Mouse (Mus musculus) testis, postnatal 10 days (tissue): ENCODE data around the gene Stat2.

Source experiments
- DNase-seq: peaks from one replicate; pipeline ENCODE4 v3.0.0; 2021; ENCODE audit warnings: low spot score

Gene Stat2

DNA sequence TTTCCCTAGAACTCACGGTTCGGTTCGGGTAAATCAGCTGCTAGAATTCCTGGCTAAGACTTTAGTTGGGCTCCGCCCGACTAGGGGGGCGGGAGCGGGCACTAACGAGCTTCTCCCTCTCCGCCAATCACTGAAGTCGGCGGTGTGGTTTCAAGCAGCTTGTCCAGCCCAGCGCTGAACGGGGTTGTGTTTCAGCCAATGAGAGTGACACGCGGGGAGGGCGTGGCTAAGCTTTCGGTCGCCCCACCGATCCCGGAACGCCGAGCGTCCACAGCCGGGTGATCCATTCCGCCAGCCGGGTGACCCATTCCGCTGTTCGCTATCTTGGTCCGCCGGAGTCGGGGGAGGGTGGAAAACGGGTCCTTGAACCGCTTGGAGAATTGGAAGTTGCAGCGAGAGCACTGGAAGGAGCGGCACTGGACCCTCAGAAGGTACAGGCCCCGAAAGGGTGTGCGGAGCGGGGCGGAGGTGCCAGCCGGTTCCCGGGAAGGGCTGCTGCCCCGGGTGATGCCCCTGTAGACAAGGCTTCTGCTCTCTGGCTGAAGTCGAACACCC is at the start of gene Stat2:
Gene Stat2, plus strand, starts transcription at position 273 of the 555 bp plus-strand sequence.
- peak; percentile 96 for DNase-seq

DNA sequence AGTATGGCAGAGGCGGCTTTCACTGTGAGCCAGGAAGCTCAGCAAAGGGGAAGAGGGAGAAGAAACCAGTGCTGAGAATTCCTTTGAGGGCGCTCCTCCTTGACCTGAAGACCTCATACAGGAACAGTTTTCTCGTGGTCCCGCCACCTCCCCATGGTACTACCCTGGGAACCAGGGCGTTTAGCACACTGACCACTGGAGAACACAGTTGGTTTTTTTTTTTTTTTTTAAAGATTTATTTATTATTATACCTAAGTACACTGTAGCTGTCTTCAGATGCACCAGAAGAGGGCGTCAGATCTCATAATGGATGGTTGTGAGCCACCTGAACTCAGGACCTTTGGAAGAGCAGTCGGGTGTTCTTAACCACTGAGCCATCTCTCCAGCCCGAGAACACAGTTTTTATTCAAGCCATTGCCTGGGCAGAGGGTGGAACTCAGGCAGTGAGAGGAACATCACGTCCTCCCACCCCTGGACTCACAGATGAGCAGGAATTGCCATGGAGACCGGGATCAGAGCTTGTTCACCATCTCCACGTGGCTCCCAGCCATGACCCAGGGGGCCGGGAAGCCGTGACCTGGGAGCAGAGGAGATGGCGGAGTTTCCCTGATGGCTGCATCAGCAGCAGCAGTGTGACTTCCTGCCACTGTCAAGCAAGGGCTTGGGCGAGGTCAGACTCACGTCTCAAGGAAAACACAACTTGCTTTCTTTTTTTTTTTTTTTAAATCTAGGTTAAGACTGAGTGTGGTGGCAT is 48.6 kb upstream of the Stat2 start:
- DNase-seq, result no peak

DNA sequence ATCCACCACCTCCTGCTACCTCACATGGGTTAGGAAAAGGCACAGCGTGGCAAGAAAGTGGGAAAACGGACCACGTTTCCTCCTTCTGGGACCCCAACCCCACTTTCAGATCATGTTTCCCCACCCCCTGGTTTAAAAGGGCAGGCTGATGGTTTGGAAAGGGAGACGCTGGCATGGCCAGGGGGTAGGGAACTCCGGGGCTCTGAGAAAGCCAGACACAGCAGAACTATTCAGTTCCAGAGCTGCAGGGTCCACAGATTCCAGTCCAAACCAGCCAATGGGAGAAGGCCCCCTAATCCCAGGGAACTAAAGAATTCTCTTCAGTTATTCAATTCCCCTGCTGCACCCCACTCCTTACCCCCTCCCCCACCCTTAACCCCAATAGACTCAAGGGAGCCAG is 45.3 kb upstream of the Stat2 start:
- DNase-seq, result no peak

DNA sequence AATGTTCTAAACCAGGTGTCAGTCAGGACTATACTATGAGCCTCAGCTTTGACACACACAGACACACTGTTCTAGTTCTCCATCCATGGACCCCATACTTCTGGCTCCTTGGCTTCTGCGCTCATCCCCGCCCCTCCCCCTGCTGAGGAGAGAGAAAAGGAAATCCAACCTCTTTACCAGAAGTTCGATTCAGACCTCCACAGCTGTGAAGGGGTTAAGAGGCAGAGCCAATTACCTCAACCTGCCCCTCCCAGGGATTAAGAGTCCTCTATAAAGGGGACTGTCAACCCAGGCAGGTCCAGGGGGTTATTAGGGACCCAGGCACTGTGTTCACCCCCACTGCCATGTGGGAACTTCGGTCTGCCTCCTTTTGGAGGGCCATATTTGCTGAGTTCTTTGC is 44.8 kb upstream of the Stat2 start, which contains the start of gene Mip:
Gene Mip, plus strand, starts transcription at position 301 of the 400 bp plus-strand sequence.
- no peak for DNase-seq

DNA sequence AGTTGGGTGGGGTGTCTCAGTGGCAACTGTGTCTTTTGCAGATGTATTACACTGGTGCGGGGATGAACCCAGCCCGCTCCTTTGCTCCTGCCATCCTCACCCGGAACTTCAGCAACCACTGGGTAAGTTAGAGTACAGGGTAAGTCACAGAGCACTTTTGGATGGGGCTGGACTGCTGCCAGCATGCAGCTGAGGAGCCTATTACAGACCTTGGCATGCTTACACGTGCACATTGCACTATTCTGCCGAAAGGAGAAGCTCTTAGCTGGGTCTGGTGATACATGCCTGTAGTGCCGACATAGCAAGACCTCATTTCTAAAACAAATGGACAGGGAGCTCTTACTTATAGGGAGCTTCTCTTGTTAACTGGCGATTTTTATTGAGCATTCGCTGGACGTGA is 42.8 kb upstream of the Stat2 start:
- no peak for DNase-seq

DNA sequence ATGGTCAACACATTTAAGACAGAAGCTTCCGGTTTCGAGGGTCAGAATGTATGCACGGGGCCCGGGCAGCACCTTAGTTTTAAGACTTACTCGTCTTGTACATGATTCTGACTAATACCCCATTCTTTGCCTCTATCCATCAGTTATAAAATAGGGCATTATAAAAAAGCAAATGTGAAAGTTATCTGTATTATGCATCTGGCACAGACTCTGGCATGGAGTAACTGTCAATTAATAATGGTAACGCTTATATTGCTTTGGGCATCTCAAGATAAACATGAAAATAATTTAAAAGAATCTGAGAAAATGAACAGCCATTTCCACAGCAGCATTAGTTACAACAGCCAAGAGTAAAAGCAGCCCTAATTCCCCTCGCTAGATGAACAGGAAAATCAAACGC is 42.4 kb upstream of the Stat2 start:
- no peak for DNase-seq

DNA sequence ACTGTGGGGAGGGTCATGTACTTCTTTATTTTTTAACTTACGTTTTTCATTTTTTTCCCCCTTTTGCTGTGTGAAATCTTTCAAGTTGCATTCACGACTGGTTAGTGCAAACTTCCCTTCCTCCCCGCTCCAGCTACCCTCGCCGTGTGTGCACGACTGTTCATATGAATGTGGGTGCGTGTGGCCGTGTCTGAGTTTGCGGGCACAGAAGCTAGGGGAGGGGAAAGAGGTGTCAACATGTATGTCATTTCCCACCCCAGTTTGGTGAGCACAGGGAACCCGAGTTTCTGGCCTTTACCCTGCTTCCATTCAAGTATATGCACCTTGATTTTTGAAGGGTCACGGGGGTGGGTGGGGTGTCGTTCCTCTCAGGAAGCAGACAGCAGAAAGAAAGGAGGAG is 39.8 kb upstream of the Stat2 start:
- no peak for DNase-seq

DNA sequence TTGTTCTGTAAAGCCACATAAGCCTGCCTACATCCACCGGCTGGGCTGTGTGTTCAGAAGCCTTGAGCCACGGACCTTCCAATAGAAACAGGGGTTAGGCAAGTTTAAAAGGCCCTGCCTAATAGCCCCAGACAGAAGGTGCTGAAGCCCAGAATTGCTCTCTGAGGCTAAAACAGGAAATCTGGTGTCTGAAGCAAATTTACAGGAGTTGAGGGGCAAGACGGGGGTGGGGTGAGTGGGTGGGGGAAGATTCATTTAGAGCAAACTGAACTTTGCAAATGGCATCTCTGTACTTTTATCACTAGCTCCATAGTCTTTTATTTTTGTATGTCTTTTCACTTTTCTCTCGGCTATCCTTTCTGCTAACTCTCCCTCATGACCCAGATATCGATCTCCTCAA is 39.2 kb upstream of the Stat2 start:
- DNase-seq, result no peak

DNA sequence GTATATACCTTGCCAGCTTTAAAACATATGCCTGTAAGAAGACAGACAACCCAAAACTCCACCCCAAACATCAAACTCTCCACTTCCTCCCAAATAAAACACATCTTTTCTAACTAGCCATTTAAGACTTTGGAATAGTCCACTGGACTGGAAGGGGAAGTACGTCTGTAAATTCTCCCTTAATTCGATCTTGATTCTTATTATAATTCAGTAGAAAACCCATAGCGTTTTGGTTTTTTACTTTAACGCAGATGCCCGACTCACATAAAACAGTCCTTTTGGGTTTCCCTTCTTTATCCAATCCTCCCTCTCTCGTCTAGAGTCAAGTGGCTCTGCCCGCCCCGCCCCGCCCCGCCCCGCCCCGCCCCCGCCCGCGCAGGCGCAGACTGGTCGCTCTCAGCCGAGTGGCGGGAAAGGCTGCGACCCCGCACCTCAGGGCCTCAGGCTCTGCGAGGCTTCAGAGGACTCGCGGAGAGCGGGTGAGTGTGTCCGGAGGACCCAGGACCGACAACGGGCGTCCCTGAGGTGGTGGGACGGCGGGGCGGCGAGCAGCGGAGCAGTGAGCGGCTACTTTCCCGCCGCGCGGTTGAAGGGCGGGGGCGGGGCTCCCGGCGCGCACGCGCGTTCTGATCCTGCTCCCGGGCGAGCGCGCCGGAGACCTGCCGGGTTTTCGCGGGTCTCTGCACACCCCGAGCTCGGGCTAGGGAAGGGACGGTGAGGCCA is 38.5 kb upstream of the Stat2 start, which contains the start of gene Timeless:
Gene Timeless, plus strand, starts transcription at position 369 of the 723 bp plus-strand sequence.
- peak; percentile 93 for DNase-seq

DNA sequence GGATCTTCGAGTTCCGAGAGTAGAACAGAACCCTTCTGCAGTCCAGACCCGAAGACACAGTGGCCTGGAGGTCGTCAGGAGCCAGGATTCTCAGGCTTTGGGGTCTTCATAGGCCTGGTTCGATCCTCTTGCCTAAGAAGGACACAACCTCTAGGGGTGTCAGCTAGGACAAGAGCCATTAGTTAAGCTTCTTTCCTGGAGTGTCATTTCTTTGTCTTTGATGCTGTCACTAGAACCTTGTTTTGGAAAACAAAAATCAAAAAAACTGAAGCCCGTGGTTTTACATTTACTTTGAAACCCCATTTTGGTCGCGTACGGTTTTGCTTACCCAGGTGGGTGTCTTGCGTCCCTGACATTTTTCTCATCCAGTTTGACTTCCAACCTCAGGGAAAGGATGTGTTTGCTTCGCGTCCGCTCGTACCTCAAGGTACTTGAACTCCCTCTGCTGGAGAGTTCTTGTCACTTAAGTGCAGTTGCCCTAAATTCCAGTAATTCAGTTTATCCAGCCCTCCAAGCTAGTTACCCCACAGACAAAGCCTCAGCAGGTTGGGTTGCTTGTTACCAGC is 37.9 kb upstream of the Stat2 start:
- peak; percentile 46 for DNase-seq

DNA sequence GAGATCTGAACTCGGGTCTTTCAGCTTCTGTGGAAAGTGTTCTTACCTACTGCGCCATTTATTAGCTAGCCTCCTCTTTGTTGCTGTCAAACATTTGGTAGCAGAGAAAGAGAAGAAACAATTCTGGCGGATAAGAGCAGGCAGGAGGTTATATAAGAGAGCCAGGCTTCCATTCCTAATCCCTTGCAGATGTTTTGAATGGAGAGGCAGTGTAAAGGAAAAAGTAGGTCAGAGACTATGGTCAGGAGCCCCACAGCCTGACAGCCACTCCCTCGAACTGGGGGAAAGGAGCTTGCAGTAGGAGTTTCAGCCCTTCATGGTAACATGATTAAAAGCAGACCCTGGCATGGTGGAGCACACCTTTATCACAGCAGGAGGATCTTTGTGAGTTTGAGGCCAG is 34.0 kb upstream of the Stat2 start:
- no peak for DNase-seq

DNA sequence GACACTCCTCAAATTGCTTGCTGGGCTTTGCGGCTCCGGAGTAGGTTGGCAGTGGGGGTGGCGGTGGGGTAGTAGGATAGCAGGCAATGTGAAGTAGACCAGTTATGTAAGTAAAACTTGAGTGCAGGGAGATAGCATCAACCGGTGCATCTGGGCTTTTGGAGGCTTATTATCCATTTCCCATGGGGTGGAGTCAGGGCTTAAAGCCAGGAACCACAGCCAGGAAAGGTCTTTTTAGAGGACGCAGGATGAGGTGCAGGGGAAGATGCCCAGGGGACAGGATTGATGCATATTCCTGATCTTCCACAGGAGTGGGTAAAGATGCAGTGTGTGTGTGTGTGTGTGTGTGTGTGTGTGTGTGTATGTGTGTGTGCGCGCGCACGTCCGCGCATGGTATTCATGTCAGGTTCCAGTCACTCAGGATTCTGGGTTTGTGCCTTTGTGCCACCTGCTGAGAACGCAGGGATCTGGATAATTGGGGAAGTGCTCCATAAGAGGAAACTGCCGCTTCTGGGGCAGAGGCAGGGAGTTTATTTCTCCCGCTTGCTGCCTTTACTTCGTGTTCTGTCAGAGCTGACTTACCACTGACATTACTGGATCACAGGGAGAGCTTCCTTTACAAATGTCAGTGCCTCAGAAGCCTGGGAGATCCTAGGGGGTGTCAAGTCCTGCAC is 32.4 kb upstream of the Stat2 start:
- DNase-seq, result no peak

DNA sequence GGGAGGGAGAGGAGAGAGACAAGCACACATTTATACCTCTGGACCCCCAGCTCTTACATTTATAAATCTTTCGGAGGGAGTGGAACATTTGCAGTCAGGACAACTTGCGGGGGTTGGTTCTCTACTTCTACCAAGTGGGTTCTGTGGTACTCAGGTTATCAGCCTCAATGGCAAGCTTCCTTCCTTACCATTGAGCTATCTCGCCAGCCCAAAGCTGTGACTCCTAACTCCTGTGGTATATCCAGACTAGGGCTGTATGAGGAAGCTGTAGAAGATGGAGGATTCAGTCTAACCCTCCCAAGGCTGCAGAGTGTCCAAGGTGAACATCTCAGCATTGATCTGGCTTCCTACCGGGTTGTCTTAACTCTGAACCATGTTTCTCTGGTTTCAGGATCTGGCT is 31.2 kb upstream of the Stat2 start:
- no peak for DNase-seq

DNA sequence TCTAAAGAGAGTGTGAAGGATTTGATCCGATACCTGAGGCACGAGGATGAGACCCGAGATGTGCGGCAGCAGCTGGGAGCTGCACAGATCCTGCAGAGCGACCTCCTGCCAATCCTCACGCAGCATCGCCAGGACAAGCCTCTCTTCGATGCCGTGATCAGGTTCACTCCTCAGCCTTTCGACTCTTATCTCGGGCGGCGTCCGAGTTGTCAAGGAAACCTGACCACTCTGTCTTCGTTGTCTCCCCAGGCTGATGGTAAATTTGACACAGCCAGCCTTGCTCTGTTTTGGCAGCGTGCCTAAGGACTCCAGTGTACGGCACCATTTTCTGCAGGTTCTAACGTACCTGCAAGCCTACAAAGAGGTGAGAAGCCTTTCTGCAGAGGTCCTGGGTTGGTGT is 30.2 kb upstream of the Stat2 start:
- DNase-seq, result no peak

DNA sequence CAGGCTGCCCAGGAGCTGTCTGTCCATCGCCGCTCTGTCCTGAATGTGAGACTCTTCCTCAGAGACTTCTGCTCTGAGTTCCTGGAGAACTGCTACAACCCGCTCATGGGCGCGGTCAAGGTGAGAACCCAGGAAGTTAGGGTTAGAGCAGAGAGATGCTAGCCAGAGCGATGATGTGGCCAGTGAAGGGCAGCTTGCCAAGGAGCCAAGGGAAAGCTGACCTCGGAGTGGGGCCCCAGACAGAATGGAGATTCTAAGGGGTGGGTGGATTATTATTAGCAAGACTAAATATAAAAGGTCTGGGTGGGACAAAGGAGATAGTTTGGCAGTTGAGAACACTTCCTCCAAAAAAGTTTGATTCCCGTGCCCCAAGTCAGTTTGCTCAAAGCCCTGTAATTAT is 27.1 kb upstream of the Stat2 start:
- no peak for DNase-seq

DNA sequence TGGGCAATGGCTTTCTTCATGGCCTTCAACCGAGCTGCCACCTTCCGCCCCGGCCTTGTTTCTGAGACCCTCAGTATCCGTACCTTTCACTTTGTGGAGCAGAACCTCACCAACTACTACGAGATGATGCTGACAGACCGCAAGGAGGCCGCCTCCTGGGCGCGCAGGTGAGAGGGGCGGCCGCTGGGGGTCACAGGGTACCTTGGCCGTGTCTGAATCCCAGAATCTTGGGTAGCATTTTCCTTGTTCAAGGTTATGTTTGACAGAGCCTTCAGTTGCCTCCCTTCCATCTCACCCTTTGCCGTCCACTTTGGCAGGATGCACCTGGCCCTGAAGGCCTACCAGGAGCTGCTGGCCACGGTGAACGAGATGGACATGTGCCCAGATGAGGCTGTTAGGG is 26.2 kb upstream of the Stat2 start:
- no peak for DNase-seq

DNA sequence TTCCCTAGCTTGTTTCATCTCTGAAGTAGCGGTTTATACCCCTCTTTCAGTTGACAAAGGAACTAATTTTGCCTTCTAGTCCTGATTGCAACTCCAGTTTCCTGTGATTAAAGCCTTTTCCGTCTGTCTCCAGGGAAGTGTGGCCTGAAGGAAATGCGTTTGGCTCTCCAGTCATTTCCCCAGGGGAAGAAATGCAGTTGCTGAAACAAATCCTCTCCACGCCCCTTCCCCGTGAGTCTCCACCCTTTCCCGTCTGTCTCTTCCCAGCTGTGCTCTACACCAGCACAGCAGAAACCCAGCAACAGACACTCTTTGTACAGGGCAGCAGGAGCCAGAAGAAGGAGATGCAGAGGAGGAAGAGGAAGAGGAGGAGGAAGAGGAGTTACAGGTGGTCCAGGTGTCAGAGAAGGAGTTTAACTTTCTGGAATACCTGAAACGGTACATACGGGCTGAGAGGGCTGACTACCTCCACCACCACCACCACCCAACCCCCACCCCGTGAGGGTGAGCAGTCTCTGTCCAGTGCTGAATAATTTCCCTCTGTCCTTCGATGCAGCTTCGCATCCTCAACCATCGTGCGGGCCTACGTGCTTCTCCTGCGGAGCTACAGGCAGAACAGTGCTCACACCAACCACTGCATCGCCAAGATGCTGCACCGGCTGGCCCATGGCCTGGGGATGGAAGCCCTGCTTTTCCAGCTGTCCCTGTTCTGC is 23.2 kb upstream of the Stat2 start:
- DNase-seq, result no peak

DNA sequence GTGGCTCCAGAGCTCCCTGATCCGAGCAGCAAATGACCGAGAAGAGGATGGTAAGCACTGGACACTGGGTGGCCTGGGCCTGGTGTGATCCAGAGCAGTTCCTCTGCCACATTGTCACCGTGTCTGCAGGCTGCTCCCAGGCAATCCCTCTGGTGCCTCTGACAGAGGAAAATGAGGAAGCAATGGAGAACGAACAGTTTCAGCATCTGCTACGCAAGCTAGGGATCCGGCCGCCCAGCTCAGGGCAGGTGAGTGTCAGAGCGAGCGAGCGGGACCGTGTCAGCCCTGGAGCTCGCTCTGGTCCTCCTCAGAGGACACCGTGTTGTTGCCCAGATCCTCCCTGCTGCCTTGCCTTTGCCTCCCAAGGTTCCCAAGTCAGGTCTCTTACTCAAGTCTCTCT is 19.8 kb upstream of the Stat2 start:
- DNase-seq, result no peak

DNA sequence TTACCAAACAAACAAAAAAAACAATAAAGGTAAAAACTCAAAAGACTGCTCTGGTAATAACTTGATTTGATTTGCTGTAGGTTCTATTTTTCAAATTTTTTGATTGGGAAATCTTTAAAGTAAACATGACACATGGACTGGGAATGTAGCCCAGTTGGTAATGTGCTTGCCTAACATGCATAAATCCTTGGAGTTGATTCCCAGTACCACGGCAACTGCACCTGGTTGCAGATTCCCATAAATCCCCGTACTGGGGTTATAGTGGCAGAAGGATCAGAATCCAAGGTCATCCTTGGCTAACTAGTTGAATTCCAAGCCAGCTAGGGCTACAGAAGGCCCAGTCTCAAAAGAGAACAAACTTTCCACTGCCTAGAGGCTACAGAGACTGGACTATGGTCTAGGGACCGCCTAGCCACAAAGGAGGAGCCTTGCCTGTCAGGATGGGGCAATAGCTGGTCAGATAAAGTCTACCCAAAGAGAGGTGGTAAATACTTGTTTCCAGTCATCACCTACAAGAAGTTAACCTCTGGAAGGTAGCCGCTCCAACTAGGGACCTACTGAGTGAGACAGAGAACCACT is 16.6 kb upstream of the Stat2 start, which contains the start of gene Apon:
Gene Apon, plus strand, starts transcription at position 420 of the 579 bp plus-strand sequence.
- DNase-seq, result no peak

DNA sequence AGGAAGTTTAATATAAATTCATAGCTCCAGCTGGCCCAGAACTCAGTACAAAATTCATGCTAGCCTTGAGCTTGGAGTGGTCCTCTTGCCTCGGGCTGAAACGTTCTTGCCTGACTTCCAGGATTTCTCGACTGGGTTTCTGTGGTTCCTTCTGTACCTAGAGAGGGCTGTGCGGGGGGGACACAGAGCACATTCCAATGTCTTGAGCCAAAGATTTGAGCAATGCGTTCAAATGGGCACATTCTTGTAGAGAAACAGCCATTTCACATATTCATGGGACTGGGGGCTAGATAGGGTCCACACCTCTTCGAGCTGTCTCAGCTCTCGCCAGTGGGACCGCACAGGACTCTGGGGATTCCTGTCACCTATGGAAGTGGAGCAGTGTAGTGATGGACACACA is 14.4 kb upstream of the Stat2 start:
- DNase-seq, result no peak

DNA sequence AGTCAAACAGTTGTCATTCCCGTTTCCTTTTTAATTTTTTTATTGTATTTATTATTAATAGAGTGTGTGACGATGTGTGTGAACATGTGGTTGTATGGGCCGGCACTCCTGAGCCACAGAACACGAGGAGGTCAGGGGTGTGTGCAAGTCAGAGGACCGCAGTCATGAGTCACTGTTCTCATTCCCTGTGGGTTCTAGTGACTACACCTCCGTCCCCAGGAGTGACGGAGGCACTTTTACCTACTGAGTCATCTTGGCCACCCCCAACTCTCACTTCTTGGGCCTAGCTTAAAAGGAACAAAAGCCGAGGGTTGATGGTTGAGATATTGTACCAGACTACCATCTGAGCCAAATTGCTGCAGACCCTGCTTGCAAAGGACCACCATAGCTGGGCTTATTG is 14.0 kb upstream of the Stat2 start:
- DNase-seq, result no peak
